Mouse (Mus musculus) liver (tissue): ENCODE results near the gene Tmem9b.

Experiments used
- DNase-seq: peaks from one replicate; pipeline ENCODE4 v3.0.0-alpha.2; 2020; ENCODE audit warnings: mixed read lengths

Tmem9b gene

DNA sequence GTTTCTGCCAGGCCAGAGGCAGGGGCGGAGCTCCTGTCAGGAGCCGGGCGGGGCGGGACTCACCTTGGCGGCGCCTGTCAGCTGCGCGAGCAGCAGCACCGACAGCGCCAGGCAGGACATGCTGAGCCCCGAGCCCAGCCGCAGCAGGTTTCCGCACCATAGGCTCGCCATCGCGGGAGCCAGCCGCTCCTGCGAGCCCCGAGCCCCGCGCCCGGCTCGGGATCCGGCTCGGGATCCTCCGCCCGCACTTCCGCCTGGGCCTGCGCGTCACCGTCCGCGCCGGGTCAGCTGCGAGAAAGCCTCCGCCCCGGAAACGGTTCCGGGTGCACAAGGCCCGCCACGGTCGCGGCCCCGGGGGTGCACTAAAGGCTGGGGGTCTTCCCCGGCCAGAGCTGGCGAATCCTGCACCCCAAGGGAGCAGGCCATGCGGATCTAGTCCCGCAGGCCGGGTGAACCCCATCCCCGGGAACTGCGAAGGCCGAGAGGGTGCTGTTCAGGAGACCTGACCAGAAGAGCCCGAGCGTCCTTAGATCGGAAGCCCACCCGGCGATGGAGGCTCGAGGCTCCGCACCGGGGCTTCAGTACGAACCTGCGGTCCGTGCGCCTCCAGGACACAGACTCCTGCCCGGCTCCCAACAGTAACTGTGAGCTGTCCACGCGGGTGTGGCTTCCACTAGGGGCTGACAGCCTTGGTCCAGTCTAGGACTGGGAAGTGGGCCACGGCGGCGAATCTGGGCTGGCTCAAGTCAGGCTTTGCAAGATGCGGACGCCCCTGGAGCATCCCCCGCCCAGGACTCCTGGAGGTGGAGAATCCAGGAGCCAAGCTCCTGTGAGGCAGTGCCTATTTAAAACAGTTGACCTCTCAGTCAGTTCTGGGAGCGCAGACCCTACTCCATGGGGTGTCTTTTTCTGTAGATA, at the start of gene Tmem9b:
Gene Tmem9b (minus strand): TSS at position 868 of the 918 bp plus-strand sequence.
- peak; percentile 87 for DNase-seq

DNA sequence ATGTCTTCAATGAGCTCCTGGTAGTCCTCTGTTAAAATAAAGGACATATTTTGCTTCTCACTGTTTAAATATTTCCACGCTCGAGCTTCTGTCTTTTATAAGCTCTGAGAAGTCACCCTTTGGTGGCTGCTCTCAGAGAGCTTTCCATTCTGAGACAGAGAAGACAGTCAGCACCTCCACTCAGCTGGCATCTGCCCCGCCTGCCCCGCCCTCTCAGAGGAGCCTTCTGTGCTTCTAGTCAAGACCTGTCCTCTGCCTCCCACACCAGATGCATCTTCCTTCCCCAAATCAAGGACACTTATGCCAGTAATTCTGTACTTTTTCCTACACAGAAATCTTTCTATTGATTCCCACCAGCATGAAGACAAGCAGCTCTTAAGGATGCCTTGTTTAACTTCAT, 48.0 kb upstream of the Tmem9b start:
- DNase-seq = no peak

DNA sequence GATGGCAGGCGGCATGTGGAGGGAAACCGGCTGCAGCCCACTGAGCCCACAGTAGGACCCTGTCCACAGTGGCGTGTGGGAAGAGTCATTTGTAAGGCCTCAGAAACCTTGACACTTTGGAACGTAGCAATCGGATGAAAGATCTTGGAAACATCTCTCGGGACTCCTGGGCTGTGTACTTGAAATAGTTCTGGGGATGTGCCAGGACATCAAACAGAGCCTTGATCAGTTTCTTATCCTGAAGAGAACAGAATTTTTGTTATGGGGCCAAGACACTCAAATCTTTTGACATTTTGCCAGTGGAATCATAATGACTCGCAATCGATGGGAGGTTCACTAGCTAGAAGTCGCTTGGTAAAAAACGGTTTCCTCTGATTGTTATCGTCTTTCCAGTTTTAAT, 46.5 kb upstream of the Tmem9b start:
- no peak for DNase-seq

DNA sequence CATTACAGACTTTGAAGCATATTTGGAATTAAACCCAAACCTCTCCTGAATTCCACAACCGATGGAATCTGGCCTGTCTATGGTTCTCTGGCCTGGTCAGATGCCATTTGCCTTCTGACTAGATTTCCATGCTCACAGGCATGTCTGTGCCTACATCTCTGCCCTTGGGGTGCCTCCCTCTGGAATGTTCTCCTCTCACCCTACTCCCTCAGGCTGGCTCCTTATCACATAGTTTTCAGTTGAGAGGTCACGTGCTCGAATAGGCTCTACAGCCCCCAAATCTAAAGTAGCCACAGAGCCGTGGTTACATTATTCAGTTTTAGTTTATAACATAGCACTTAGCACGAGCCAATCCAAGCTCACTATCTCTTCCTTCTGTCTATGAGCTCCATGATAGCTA, 42.9 kb upstream of the Tmem9b start:
- DNase-seq = no peak

DNA sequence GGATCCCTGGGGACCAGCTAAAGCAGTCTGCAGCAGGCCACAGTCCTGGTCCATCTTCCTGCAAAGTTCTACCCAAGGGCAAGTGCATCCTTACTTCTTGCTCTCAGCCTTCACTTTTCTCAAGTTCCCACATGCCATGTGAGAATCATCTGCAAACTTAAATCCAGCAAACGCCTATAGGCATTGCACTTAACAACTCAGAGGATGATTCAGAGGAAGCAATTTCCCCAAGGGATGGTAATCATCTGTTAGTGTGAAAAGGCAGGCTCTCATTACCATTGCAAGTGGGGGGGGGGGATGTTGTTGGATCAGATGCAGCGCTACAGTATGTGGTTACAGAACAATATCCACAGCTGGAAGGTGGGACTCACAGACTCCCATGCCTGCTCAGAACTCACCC, 41.9 kb upstream of the Tmem9b start:
- DNase-seq = no peak

DNA sequence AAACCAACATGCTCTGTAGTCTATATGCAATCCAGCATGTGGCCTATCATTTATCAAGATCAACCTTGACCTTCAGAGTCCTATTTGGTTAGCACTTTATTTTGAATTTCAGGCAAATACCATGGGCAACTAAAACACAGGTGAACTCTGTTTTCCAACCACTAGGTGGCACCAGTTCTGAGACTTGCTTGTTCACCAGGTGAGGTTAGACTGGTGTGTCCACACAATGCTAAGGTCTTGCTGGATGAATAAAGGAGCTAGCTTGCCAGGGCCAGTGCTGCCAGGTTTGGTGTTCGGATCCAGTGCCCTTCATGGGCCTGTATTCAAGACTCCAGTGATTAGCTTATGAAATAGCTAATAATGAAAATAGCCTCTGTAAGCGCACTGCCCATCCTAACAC, 40.1 kb upstream of the Tmem9b start:
- DNase-seq = peak; percentile 53

DNA sequence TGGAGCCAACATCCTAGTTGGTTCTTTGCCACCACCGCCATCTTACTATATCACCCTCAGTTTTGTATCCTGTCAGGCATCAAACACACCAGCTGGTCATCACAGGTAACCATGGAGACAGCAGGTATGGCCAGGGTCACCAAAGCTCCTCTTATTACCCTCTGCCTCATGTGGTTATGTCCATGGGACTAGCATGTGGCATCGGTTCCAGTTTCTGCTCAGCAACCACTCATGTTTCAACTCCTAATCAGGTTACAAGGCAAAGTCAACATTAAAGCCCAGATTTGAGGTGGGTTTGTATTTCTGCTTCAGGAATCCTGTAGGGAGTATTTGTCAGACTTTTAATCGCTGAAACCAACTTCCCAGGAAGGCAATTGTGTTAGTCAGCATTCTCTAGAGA, 38.1 kb upstream of the Tmem9b start:
- no peak for DNase-seq

DNA sequence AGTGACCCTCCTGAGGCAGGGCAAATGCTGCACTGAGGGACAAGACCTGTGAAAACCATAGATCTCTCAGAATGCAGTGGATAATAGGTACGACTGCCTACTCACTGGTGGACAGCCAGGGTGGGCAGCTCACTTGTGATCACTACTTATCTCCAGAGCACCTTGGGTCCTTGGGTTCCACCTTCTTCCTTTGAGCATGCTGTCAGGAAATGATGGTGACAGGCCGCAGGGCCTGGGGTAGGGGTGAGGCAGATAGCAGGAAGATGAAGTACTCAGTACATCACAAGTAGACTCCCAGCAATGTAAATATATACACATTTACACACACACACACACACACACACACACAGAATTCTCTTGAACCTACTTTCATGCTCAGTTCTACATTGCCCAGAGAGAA, 35.2 kb upstream of the Tmem9b start:
- no peak for DNase-seq

DNA sequence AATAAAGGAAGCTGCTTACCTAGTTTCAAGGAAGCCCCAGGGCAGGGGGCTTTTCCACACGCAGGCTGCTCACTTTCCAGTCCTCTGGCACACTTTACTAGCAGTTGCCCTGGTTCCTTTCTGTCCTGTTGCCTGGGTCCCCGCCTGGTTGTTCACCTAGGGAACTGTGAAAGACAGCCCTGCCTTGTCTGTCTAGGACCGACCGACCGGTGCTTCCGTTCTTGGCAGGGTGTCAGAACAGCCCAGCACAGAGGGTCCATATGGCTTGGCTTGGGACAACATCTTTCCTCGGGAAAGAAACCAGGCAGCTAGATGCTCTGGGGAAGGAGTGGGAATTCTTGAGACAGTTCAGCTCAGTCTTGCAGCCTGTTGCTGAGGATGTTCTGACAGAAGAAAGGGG, 30.6 kb upstream of the Tmem9b start:
- no peak for DNase-seq

DNA sequence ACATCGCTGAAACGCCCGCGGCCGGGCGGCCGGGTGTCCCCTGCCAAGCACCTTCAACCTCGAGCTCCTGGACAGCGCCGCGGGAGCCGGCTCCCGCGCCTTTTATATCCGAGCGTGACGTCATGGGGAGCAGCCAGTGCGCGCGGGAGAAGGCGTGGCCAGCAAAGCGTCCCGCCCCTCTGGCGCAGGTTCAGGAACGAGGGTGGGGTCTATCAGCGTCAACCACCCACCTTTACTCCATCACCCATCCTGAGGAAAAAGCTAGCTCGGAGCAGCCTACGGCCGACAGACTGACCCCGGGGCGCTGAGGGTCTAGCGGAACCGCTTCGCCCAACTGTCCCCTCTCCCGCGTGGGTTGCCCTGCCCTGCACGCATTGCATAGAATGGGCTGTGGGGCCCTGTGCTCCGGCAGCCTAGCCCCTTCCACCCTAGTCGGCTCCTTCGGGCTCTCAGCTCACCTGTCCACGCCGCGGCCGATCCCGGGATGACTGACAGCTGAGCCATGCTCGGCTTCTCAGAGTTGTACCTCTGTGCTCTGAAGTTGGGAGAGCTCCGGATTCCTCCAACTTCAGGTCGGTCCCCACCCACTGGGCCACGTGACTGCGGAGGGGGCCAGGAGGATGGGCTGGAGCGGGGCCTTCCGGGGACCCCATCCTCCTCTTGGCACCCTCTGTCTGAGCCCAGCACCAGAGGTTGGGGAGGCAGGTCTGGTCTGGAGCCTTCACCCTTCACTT, 29.0 kb upstream of the Tmem9b start, which contains the start of gene Nrip3:
Gene Nrip3 (minus strand): TSS at position 556 of the 734 bp plus-strand sequence.
- DNase-seq = peak; percentile 89

DNA sequence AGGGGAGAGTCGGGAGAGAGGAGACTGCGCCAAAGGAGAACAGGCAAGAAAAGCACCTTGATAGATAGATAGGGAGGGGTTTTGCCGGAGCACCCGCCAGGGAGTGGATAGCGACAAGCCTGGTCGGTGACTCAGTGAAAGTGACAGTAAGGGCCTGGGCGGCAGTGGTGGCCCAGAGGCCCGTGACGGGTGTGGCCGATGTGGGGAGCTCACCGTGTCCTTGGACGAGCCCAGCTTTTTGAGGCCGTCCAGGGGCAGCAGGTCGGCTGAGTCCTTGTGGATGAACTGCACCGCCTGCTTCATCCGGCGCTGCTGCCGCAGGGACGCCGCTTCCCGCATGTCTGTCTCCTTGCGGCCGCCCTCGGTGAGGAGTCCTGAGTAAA, 28.4 kb upstream of the Tmem9b start:
- peak; percentile 72 for DNase-seq

DNA sequence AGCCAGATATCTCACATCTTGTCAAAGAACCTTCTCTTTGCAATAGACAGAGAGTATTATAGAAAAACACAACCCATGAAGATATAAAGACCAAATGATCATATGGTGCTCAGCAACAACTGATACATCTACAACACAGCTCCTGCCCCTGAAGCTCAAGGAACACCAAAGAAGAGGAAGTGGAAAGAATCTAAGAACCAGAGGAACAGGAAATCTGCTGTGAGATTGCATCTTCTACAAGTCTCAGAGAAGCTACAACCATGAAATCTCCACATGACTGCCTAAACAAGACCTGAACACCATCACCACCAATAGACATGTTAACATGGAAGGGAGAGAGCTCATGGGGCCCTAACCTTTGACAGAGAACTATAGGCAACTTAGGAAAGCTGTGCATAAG, 19.6 kb upstream of the Tmem9b start:
- DNase-seq = no peak

DNA sequence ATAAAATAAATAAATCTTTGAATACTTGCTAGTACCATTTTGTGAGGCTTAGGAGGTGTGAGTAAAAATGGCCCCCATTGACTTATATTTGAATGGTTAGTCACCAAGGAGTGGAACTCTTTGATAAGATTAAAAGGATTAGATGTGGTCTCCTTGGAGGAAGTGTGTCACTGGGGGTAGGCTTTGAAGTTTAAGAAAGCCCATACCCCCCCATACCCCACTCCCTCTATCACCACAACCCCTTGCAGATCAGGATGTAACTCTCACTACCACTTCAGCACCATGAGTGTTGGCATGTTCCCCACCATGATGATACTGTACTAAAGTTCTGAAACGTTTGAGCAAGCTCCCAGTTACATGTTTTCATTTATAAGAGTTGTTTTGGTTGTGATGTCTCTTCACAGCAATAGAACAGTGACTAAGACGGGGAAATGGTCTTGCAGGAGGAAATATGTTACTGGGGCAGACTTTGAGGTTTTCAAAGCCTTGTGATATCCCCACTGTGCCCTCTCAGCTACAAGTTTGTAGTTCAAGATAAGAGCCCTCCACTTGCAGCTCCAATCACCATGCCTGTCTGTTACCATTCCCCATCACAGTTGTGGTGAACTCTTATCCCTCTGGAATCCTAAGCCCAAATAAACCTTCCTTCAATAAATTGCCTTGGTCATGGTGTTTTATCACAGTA, 16.2 kb upstream of the Tmem9b start:
- DNase-seq = no peak

DNA sequence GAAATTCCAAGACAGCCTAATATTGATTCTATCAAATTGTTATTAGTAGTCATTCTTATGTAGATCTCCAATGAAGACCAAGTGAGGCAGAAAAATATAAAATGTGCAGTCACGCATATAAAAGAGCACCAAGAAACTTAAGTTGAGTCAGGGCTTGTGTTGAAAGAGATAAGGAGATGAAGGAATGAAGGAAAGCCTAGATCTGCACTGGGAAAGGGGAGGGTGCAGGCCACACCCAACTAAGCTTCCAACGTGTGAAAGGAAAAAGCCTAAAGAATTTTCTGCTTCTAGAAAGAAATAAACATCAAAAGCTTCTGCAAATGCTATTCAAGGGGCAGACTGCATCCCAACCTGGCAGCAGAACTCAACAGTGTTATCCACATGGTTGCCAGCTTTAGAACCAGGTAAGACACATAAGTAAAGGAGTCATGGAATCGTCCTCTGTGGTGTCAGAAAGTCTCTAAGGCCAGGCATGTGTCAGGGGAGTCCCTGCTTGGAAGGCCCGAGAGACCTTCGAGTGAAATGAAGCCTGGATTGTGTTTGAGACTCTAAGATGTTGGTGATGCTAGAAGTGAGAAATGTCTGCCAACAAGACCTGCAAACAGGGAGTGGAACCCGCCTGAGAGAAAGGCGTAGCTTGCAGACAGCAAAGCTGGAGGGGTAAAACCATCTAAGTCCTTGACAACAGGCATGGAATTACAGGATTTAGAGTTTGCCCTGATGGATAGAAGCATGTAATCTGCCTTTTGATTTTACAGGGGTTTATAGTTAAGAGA, 15.1 kb upstream of the Tmem9b start:
- DNase-seq = peak; percentile 58

DNA sequence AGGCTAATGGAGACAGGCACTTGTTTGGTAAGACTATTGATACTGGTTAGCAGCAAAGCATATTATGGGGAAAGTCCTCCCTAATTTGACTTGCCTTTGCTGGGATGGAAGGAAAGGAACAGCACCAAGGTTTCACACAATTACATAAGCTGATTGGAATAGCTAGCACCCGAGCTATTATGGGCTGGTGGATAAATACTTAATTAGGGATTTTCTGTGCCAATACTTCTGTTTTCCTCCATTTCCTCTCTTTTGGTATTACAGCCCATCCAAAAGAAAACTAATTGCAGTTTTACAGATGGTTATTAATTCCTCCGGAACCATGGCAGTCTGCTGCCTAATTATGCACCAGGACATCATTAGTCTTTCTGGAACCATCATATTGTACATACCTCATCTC, 11.3 kb upstream of the Tmem9b start:
- DNase-seq = no peak

DNA sequence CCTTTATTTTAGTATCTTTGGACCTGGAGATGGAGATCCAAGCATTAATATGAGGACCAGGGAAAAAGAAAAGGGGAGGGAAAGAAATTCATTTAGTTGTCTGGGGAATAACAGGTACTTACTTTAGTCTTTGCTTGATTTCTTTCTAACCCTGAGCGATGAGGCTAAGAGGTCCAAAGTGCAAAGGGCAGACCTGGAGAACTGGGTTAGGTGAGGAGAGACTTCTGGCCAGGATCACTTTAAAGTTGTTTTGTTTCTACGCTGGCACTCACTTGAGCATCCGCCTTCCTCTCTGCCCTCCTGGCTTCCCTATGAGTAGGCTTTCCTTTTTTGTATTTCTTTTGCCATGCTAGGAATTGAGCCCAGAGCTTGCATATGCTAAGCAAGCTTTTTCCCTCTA, 3.6 kb upstream of the Tmem9b start:
- DNase-seq = no peak

DNA sequence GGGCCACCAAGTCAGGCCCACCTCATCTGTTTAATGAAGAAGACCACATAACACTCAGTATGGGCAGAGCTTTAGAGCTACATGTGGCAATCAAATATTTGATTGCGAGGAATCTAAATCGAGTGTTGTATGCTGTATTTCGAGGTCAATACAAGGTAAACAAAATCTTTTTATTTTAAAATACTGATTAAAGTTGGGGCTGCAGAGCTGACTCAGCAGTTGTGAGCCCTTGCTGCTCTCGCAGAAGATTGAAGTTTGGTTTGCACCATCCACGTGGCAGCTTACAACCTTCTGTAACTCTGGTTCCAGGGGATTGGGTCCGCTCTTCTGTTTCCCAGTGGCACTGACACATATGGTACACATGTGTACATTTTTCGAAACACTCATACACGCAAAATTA, 1.4 kb upstream of the Tmem9b start:
- no peak for DNase-seq

DNA sequence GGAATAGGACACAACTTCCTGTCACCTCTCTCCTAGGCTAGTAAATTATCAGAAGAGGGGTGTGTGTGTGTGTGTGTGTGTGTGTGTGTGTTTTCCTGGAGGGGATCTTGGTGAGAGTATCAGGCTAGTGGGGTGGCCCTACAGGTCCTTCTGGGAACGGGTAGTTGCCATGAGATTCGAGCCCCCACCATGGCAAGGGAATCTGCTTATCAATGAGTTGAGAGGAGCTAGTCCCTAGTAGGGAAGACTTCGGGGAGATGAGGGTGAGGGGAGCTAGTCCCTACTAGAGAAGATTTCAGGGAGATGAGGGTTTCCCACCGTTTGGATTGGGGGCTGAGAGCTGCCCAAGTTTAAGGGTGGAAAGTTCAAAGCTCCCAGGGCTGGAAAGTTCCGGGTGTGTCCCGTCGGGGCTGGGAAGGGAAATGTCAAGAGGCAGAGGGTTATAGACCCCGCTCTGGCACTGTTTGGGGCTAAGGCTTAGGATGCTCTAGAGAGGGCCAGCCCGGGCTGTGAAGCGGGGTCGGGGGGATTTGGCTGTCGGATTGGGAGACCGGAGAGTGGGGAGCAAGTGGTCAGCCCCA, 1.2 kb downstream of the Tmem9b start:
- DNase-seq = no peak

DNA sequence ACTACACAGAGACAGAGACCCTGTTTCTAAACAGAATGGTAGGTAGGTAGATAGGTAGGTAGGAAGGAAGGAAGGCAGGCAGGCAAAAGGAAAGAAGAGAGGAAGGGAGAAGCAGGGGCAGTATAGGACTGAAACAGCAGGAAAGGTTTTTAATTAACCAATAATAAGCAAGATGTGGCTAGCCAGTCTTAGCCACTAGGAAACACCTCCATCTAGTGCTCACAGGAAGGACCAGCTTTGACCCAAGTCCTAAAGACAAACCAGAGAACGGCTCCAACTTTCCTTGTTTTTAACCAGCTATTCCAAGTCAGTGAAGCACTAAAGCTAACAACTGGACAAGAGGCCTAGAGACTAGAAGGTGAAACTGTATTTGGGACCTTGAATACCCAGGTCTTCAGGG, 4.9 kb downstream of the Tmem9b start:
- no peak for DNase-seq

DNA sequence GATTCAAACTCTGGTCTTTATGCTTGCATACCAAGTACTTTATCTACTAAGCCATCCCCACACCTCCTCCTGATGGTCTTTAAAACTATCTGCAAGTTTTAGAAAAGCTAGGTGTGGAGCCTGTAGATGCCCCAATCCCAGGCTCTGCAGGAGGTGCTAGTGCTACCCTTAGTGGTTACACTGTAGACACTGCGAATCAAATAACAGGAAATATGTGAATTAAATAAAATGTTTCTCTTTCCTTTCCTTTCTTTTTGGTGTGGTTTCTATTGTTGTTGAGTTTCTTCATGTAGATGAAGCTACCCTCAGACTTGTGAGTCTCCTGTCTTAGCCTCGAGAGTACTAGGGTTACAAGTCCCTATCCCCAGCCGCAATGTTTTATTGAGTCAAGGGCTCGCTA, 11.0 kb downstream of the Tmem9b start:
- no peak for DNase-seq

DNA sequence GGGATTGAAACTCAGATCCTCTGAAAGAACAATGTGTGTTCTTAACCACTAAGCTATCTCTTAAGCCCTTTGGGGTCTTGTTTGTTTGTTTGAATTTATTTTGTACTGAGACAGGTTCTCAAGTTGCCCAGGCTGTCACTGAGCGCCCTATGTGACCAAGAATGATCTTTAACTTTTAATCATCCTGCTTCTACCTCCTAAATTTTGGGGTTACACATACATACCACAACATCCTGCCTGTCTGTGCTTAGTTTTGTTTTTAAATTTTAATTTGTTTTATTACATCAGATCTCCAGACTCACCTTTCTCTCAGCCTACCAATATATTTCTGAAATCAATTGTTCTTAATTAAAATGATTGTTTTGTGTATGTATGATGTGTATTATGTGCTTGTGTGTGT, 11.6 kb downstream of the Tmem9b start:
- DNase-seq = no peak

DNA sequence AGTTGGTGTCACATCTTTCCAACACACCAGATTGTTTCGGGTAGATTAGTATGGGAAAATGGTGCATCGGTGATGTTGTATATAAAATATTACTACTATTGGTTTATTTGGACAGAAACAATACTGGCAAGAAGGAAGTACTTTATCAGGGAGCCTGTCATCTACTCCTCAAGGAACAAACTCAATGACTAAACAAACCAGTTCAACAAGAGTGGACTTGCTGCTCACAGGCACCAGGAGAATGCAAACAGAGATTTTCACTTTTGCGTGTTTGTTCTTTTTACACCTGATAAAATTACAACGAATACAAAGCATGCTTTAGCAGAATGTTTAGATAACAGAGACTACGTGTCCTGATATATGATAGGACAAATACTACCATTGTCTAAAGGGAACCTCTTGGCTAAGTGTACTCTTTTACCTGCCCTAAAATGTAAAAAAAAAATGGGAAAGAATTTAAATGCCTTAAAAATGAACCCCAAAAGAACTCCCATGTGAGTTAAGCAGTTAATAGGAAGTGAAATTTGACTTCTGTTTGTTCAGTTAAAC, 12.8 kb downstream of the Tmem9b start:
- no peak for DNase-seq
